Mouse (Mus musculus): ENCODE results near the gene Pla2g1b.
"Not testable (repeated sequence)": the region's sequence is repeated elsewhere in the genome, so short reads cannot be mapped to it uniquely, and the experiment has no call there.

The Pla2g1b gene

GRCm38 (mm10) chr5:115465642-115466420 lies at the start of gene Pla2g1b:
TSS of gene Pla2g1b (plus strand) at chr5:115466262.
- DNase-seq, result no peak

- DNase-seq, result no peak
These were observed 37.2 kb upstream of the Pla2g1b start for GRCm38 (mm10) chr5:115428831-115429358.

GRCm38 (mm10) chr5:115429359-115430186 lies 36.5 kb upstream of the Pla2g1b start, which contains the start of gene Msi1:
TSS of gene Msi1 (plus strand) at chr5:115429599.
- no peak for DNase-seq

- DNase-seq, result no peak
These were observed 35.7 kb upstream of the Pla2g1b start for GRCm38 (mm10) chr5:115430187-115430960.

GRCm38 (mm10) chr5:115431061-115431897 lies 34.8 kb upstream of the Pla2g1b start:
- no peak for DNase-seq

GRCm38 (mm10) chr5:115431898-115432259 lies 34.2 kb upstream of the Pla2g1b start:
- no peak for DNase-seq

- no peak for DNase-seq
These were observed 33.7 kb upstream of the Pla2g1b start for GRCm38 (mm10) chr5:115432395-115432794.

- no peak for DNase-seq
These were observed 32.9 kb upstream of the Pla2g1b start for GRCm38 (mm10) chr5:115433191-115433590.

- DNase-seq, result no peak
These were observed 31.7 kb upstream of the Pla2g1b start for GRCm38 (mm10) chr5:115434280-115434852.

- DNase-seq, result no peak
These were observed 31.0 kb upstream of the Pla2g1b start for GRCm38 (mm10) chr5:115434853-115435754.

GRCm38 (mm10) chr5:115435755-115436379 lies 30.2 kb upstream of the Pla2g1b start:
- no peak for DNase-seq

GRCm38 (mm10) chr5:115436421-115437124 lies 29.5 kb upstream of the Pla2g1b start:
- peak; percentile 92 for DNase-seq

- no peak for DNase-seq
These were observed 28.7 kb upstream of the Pla2g1b start for GRCm38 (mm10) chr5:115437242-115437944.

GRCm38 (mm10) chr5:115437945-115438315 lies 28.1 kb upstream of the Pla2g1b start:
- no peak for DNase-seq

GRCm38 (mm10) chr5:115438667-115439066 lies 27.4 kb upstream of the Pla2g1b start:
- DNase-seq, result no peak

- DNase-seq, result peak; percentile 72
These were observed 24.7 kb upstream of the Pla2g1b start for GRCm38 (mm10) chr5:115441205-115441849.

- not testable (repeated sequence) for DNase-seq
These were observed 23.4 kb upstream of the Pla2g1b start for GRCm38 (mm10) chr5:115442663-115443062.

- DNase-seq, result no peak
These were observed 21.9 kb upstream of the Pla2g1b start for GRCm38 (mm10) chr5:115444130-115444529.
